Mouse (Mus musculus): ENCODE data around the gene Plk3. TPM values are rescaled to one million over a fixed set of nuclear protein-coding genes. Genes with fewer than 3 reads are reported as not detected.

Plk3 gene
- total RNA-seq, 2 experiments from 2014 or later, result 4.2 to 6.2 TPM

DNA sequence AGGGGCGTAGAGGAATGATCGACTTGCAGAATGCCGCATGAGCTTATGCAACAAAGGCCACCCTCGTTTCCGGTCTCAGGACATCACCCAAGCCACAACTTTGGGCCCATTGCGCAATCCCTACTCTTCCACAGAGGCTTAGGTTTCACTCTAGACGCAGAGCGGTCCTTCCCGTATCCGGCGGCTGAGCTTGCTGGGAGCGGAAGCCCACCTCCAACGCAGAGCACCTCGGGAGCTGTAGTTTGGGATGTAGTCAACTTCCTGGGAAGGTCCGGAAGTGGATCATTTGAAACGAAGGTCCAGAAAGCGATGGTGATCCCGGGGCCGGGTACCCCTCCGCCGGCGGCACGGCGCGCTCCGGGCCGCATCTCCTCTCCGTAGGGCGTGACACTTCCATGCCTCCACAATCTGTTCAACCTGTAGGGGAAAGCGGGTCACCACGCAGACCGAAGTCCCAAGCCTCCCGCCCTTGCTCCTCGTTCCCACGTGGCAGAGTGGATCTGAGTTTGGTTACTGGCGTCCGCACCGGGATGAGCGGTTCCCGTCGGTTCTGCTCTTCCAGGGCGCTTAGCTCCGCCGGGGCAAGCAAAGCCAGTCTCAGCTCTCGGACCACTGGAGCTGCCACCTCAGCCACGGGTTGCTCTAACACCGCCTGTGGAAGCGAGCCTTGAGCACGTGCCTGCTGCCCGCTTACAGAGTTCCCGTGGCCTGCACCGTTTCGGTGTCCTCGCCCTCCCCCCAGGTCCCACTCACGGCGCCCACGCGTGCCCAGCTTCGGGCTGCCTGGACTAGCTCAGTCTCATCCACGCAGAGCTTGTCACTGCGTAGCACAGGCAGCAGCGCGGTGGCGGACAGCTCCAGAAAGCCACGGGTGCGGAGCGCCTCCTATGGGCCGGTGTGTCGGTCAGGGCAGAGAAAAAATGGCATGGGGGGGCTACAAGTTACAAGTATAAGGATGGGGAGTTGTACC is 13.0 kb downstream of the Plk3 start:
- ATAC-seq (ENCODE audit: poor library complexity, severe bottlenecking), result peak; percentile 61

DNA sequence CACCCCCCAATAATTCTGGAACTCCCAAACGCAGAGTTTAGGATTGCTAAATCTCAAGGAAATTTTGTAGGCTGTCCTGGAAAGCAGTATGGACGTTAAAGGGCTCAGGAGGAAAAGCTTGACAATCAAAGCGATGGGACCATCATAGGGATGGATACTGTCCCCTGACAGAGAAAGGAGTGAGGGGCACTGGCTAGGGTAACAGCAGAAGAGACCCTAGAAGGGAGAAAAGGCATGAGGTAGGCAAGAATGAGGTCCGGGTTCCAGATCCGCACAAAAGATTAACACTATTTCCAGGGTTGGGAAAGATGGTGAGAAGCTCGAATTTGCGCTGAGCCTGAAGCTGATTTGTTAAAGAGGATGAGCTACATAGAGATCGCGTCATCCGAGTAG is 13.7 kb downstream of the Plk3 start:
- ATAC-seq (ENCODE audit: poor library complexity, severe bottlenecking), result no peak

DNA sequence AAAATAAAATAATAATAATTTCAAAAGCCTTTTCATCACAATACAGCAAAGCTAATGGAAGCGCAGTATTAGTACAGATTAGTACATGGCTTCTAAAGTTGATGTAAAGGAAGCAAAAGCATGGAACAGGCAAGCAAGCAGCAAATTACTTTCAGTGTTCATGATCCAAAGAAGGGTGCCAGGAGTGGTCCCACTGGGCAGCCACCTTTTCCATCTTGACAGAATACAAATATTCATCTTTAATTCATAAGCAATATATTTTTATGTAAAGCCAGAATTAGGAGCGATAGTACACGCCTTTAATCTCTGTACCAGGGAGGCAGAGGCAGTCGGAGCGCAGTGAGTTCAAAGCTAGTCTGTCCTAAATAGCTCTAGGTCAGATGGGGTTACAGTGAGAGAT is 14.1 kb downstream of the Plk3 start:
- ATAC-seq (ENCODE audit: poor library complexity, severe bottlenecking), result no peak

DNA sequence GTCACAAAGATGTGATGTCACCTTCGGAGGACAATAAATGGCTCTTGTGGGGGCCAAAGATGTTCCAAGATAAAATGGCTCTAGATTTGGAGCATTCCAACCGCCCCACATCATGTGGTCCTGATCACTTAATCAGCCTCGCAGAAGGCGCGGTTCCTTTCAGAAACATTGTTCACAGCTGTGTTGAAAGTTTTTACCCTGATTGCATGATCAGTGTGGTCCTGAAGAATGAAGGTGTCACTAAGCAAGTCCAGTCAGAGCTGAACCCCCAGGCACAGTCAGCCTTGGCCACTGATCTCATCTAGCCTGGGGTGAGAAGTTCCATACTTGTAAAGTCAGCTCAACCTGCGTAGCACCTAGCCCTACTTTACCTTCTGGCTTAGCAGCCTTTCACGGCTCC is 15.8 kb downstream of the Plk3 start:
- peak; percentile 13 for ATAC-seq (ENCODE audit: poor library complexity, severe bottlenecking)

DNA sequence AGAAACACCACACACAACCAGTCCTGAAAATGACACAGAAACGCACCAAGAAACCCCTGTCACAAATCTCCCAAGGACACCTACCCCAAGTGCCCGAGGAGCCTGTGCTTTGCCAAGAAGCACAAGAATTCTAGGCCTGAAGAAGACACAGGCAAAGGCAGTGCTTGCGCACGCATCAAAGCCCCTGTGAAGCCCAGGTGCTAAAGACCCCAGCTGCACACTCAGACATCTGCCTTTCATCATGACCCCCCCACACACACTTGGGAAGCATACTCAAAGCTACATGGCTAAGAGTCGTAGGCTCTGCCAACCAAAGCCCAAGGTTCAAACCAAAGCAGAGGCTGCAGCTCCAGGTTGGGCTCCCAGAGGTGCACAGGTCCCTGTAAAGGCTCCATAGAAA is 18.2 kb downstream of the Plk3 start:
- no peak for ATAC-seq (ENCODE audit: poor library complexity, severe bottlenecking)

DNA sequence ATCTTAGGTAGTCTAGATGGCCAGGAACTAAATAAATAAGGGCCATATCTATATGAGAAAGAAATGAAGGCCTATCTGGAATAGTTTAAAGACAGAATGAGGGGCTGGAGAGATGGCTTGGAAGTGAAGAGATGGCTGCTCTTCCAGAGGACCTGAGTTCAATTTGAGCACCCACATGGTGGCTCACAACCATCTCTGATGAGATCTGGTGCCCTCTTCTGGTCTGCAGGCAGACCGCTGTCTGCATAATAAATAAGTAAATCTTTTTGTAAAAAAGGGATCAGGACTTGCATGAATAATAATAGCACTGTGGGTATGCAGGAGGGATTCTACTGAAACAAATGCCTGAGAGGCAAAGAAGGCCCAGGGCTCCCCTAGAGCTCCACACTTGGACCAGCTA is 20.5 kb downstream of the Plk3 start:
- no peak for ATAC-seq (ENCODE audit: poor library complexity, severe bottlenecking)

DNA sequence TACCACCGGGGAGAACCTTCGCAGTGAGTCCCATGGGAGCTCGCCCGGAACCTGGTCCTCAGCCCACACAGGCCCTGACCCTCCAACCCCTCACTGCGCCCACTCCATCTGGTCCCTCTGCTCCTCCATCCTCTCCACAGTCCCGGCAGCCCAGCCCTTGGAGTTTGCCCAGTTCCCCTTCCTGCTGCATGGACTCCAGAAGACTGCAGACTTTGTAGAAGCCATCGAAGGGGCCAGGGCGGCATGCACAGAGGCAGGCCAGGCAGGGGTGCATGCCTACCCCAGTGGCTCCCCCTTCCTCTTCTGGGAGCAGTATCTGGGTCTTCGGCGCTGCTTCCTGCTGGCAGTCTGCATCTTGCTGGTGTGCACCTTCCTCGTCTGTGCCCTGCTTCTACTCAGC is 22.8 kb downstream of the Plk3 start:
- ATAC-seq (ENCODE audit: poor library complexity, severe bottlenecking), result no peak

DNA sequence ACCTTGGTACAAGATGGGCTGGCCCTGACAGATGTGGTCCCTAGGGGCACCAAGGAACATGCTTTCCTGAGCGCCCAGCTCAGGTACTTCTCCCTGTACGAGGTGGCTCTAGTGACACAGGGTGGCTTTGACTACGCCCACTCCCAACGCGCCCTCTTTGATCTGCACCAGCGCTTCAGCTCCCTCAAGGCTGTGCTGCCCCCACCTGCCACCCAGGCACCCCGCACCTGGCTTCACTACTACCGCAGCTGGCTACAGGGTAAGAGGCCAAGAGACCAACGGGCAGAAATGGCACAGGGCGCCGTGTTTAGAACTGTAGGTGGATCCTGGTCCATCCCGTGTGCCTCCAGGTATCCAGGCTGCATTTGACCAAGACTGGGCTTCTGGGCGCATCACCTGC is 23.5 kb downstream of the Plk3 start:
- ATAC-seq (ENCODE audit: poor library complexity, severe bottlenecking), result no peak

DNA sequence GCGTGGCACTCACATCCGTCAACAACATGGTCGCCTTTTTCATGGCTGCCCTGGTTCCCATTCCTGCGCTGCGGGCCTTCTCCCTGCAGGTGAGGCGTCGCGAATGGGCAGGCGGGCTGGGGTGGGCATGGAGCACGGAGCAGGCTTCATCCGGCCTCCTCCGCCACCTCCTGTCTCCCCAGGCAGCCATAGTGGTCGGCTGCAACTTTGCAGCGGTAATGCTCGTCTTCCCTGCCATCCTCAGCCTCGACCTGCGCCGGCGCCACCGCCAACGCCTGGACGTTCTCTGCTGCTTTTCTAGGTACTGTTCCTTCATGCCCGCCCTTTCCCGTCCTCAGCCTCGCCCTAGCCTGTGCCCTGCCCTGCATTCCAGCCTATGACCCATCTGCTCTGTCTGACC is 24.4 kb downstream of the Plk3 start:
- ATAC-seq (ENCODE audit: poor library complexity, severe bottlenecking), result no peak

DNA sequence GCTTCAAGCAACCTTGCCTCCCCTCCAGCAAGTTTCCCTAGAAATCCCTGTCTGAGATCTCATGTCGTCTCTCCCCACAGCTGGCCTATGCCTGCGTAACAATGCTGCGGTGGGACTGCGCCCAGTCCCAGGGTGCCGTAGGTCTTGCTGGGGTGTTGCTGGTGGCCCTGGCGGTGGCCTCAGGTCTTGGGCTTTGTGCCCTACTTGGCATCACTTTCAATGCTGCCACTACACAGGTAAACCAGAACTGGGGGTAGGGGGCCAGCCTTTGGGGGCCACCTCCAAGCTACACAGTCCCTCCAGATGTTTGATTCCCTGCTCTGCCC is 25.3 kb downstream of the Plk3 start:
- no peak for ATAC-seq (ENCODE audit: poor library complexity, severe bottlenecking)

DNA sequence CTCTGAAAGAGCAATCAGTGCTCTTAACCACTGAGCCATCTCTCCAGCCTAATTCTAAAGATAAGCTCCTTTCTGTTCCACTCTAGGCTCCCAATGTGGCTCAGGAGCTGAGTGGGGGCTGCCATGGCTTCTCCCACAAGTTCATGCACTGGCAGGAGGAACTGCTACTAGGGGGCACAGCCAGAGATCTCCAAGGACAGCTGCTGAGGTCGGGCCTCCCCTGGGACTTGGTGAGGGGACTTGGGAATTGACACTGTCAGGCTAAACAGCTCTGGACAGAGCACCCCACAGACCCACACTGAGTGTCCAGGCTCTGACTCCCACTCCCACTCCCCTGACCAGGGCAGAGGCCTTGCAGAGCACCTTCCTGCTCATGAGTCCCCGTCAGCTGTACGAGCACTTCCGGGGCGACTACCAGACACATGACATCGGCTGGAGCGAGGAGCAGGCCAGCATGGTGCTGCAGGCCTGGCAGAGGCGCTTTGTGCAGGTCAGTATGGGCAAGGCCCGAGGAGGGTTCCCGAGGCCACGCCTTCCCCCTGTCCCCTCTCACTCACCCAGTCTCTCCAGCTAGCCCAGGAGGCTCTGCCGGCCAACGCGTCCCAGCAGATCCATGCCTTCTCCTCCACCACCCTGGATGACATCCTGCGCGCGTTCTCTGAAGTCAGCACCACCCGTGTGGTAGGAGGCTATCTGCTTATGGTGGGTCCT is 25.8 kb downstream of the Plk3 start:
- no peak for ATAC-seq (ENCODE audit: poor library complexity, severe bottlenecking)

DNA sequence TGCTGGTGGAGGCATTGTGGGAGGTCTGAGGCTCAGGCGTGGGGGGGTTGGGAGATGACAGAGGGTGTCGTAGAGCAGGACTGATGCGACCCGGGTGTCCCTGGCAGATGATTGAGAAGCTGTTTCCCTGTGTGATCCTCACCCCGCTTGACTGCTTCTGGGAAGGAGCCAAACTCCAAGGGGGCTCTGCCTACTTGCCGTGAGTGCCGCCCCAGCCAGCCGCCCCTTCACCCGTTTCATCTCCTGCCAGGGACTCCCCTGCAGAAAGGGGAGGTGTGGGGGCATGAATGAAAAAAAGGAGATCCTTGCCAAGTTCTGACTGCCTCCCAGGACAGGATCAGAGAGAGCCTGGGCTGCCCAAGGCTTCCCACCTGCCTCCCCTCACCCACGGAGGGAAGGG is 28.6 kb downstream of the Plk3 start:
- no peak for ATAC-seq (ENCODE audit: poor library complexity, severe bottlenecking)

DNA sequence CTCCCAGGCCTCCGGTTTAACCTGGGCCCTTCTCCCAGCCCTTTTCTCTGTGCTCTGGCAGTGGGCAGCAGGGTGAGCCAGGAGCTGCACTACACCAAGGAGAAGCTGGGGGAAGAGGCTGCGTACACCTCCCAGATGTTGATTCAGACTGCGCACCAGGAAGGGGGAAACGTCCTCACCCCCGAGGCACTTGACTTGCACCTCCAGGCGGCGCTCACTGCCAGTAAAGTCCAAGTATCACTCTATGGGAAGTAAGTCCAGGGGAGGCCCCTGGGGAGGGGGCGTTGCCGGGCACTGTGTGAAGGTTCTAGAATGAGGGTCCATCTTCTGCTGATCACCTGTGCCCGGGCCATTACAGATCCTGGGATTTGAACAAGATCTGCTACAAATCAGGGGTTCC is 29.1 kb downstream of the Plk3 start:
- no peak for ATAC-seq (ENCODE audit: poor library complexity, severe bottlenecking)

DNA sequence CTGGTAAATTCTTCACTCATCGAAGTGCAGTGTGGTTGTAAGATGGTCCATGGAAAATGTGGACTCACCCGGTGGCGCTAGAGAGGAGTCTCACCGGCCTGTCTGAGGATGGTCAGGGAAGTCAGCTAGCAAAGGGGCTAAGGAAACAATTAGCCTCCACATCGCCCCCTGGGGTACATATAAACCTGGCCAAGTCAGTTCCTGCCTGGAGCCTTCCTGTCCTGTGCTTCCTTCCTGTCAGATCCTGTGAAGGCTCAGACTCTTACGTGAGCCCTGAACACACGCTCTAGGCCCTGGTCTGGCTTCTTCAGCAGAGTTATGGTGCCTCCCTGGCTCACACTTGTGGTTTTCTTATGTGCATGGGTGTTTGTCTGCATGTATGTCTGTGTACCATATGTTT is 32.5 kb downstream of the Plk3 start:
- peak; percentile 33 for ATAC-seq (ENCODE audit: poor library complexity, severe bottlenecking)

DNA sequence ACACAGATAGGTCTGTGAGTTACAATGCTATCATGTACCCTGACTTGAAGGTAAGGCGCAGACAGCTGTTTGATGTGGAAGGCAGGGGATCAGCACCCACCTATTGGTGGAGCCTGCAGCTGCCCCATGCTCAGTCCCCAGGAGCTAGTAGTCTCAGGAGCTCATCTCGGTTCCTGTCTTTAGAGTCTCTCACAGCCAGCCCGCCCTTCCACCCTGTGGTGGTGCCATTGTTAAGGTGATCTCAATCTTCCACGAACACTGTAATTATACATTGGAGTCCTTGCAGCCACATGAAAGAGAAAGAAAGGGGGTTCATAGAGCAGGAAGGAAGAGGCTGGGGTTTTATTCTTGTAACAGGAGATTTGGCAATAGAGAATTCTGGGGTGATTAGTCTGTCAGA is 33.7 kb downstream of the Plk3 start:
- ATAC-seq (ENCODE audit: poor library complexity, severe bottlenecking), result no peak

DNA sequence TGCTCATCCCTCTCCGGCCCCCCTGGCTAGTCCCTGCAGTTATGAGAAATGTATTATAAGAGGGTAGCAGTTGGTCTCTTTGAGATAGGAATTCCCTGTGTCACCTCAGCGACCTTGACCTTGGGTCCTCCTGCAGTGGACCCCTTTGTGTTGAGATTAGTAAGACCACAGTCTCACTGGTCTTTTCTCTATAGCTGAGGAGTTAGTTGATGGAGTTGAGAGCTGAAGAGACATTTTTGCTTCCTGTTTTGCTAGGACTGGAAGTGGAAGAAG is 35.1 kb downstream of the Plk3 start:
- no peak for ATAC-seq (ENCODE audit: poor library complexity, severe bottlenecking)

DNA sequence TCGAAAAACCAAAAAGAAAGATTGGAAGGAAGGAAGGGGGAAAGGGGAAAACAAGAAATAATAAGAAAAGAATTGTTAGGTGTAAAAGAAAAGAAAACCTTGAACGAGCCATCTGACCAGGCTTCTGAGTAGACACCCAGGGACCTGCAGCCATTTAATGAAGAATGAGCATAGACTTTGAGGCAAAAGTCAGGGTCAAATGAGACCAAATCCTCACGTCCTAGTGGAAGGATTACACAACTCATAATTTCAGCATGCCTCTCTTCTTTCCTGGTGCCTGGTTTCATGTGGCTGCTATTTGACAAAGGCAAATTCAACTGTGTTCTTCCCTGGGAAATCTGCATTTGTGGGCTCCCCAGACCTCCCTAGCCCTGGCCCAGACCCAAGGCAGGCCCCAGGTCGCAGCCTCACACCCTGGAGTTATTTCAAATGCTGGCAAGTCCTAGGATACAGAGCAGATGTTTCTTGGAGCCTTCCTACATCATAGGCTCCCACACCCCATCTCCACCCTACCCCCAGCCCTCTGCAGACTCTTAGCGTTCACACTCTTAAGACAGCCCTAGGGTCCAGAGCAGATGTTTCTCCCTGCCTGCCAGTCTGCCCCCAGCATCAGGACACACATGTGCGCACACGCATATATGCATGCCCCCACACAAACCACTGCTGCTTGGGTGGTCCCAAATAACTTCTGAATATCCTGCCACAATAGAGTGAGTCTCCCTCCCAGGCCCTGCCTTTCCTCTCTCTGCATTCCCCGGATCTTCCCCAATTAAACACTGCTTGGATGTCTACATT is 35.6 kb downstream of the Plk3 start:
- ATAC-seq (ENCODE audit: poor library complexity, severe bottlenecking), result no peak

DNA sequence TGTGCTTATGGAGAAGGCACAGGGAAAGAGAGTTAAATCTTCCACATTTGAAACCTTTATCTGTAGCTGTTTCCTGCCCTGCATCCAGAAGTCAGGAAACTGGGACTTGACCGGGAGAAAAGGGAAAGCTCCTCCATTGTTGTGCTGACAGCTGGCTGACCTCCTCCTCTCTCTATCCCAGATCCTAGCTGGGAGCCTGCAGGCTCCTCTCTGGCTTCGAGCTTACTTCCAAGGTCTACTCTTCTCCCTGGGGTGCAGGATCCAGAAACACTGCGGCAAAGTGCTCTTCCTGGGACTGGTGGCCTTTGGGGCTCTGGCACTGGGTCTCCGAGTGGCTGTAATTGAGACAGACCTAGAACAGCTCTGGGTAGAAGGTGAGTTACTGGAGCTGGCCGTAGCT is 37.1 kb downstream of the Plk3 start:
- ATAC-seq (ENCODE audit: poor library complexity, severe bottlenecking), result no peak

DNA sequence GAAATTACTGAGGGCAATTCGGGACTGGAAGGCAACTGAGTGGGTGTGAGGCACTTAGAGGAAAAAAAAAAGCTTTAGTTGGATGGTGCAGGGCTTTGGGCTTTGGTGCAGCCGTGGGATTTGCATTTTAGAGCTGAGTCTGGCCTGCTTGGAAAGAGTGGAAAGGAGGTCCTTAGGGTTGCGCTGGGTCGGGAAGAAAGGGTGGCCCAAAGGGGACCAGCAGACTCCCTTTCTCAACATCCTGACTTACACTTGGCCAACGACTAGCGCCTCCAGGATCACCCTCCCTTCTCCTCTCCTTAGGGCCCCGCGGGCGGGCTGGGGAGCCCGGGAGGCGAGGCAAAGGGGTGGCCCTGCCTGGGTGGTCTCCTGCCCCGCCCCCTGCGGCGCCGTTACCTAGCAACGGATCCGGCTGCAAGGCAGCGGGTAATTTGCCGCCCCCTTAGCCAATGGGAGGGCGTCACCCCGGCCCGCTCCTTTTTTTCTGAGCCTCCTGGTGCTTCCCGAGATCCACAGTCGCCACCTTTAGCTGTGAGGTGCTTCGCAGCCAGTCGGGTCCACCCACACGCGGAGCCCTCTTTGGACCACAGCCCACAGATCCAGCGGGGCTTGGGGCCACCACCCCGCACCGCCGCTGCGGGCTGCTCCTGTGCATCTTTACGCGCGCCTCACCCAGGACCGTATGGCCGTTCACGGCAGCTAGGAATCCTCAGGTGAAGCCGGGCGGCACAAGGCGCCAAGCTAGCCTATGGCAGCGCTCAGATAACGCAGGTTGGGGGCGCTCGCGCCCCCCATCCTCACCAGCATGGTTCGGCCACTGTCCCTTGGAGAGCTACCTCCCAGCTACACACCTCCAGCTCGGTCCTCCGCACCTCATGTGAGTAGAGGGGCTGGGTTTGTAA is 38.0 kb downstream of the Plk3 start, which contains the start of gene Ptch2:
Ptch2 (plus strand) TSS at position 525 of the 902 bp plus-strand sequence.
- peak; percentile 45 for ATAC-seq (ENCODE audit: poor library complexity, severe bottlenecking)

DNA sequence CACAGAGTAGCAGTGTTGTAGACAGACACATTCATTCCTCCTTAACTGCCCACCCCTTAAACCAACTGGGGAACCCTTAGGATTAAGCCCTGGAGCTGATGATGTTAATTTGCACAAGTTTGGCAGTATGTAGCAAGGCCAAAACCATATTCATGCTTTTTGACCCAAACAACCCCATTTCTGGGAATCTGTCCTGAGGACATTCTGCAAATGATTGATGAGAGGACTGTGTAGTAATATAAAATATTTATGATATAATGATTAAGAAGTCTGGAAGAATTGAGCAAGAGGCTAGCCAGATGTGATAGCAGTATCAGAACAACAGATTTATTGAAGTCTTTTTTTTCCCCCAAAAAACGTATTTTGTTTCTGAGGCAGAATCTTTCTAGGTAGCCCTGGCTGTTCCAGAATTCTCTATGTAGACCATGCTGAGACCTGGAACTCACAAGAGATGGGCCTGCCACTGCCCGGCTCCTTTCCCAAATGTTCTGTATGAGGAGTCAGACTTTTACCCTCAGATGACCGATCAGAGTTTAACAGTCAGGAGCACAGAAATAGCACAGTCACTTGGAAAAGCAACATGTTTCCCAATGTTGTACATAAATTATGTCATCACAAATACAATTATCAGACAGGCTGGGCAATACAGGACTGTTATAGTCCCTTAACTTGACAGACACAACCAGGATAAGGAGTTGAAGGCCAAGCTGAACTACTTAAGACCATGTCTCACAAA is 39.0 kb downstream of the Plk3 start:
- ATAC-seq (ENCODE audit: poor library complexity, severe bottlenecking), result no peak

Measured in megakaryocyte, adult 5-6 weeks (primary cell).